Mouse (Mus musculus) ovary, postnatal 14 days (tissue): ENCODE measurements at regions not wholly inside any gene's neighbourhood (a gene's known extent, or its start where the extent isn't known, plus 50 kb on each side); places are given as distances from the start of the nearest gene placed in this dataset.
A peak's percentile ranks its signal among the peaks of the same experiment; 100 is the strongest.

Experiments
- DNase-seq: peaks from one replicate; pipeline ENCODE4 v3.0.0; 2022; ENCODE audit warnings: low spot score

- peak; percentile 29 for DNase-seq
These were observed 89.6 kb upstream of the Ssbp2 start for GRCm38 (mm10) chr13:91370441-91370840.

- DNase-seq = peak; percentile 96
These were observed 89.0 kb upstream of the Ssbp2 start for GRCm38 (mm10) chr13:91370886-91371595.

GRCm38 (mm10) chr13:91371596-91371987, 88.5 kb upstream of the Ssbp2 start:
- no peak for DNase-seq

GRCm38 (mm10) chr13:91372130-91372875, 87.8 kb upstream of the Ssbp2 start:
- no peak for DNase-seq

GRCm38 (mm10) chr13:91374141-91374540, 85.9 kb upstream of the Ssbp2 start:
- DNase-seq = peak; percentile 33

GRCm38 (mm10) chr13:91376556-91376955, 83.5 kb upstream of the Ssbp2 start:
- DNase-seq = no peak

- DNase-seq = no peak
These were observed 82.7 kb upstream of the Ssbp2 start for GRCm38 (mm10) chr13:91377428-91377827.

GRCm38 (mm10) chr13:91377972-91378371, 82.1 kb upstream of the Ssbp2 start:
- no peak for DNase-seq

- DNase-seq = no peak
These were observed 74.7 kb upstream of the Ssbp2 start for GRCm38 (mm10) chr13:91385393-91385792.

GRCm38 (mm10) chr13:91387913-91388312, 72.2 kb upstream of the Ssbp2 start:
- no peak for DNase-seq

- DNase-seq = no peak
These were observed 56.5 kb upstream of the Ssbp2 start for GRCm38 (mm10) chr13:91403632-91404031.

- DNase-seq = no peak
These were observed 55.1 kb upstream of the Ssbp2 start for GRCm38 (mm10) chr13:91405027-91405426.

GRCm38 (mm10) chr13:91410116-91410515, 50.0 kb upstream of the Ssbp2 start:
- no peak for DNase-seq
